Mouse (Mus musculus): ENCODE data around the gene Spsb4. TPM values are rescaled to one million over a fixed set of nuclear protein-coding genes. Genes with fewer than 3 reads are reported as not detected.

The Spsb4 gene
- total RNA-seq, 4 experiments from 2014 or later = 3.2 to 6.0 (median 4.1) TPM

DNA sequence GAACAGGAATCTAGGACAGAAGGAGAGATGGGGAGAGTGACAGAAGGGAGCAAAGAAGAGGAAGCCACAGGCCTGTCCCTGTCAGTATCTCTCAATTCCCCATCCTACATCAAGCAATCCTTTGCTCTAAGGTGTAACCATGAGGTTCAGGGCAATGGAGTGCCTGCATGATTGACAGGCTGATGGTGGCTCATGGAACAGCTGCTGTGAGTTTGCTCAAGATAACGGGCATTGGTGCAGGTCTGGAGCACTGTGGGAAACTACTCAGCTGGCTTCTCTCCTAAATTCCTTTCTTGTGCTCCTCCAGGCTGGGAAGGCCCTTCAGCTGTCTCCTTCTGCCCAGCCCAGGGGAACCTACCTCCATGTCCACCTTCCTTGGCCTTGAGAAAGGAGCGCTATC is 109.9 kb downstream of the Spsb4 start:
- DNase-seq (ENCODE audit: low spot score in 2 of 2) = no peak

DNA sequence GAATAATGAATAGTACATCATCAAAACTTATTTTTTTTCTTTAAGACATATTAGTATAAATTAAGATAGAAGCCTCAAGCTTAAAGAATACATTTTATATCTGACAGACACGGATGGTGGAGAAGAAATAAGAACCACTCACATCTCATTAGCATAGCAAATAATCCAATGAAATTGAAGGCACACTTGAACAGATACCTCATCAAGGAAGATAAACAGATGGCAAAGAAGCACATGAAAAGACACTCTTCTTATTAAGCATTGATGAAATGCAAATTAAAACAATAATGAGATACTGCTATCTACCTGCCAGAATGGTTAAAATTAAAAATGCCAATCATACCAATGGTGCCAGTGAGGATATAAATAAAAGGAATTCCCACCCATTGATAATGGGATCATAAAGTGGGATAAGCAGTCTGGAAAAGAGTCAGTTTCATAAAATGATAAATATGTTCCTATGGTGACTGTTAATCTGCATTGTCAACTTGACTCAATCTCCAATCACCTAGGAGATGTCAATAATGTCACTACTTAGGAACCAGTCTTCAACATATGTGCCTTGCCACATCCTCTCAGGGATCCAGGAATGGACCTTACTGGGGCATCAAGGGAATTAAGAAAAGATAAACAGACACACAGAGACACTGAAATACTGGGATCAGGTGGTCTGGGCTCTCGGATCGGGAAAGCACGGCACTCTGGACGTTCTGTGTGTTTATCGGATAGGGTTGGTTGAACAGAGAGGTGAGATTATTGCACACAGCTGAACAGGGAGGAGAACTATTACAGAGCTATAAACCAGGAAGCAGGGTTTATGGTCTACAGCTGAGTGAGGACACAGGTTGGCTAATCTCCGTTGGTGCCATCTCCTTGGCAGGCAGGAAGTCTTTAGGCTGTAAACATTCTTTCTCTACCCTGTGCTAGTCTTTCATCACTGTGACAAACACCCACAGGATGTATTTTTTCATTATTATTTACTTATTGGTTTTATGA is 114.0 kb downstream of the Spsb4 start:
- DNase-seq (ENCODE audit: low spot score in 2 of 2) = no peak

DNA sequence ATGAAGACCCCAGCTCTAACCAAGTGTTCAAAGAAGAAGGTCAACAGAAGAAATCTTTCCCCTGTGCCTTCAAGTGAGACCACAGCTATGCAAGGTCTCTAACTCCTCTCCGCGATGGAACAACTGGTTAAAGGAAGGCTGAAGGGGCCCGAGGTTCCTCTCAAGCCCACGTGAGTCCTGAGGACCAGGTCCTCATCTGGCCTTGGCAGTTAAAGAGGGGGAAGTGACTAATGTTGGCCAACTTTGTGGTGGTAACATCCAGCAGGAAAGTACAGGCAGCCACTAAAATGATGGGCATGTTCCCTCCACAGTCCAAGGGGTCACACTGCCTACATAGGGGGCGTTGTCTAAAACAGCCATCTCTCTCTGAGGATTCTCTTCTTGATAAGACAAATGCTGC is 118.9 kb downstream of the Spsb4 start:
- DNase-seq (ENCODE audit: low spot score in 2 of 2) = no peak

DNA sequence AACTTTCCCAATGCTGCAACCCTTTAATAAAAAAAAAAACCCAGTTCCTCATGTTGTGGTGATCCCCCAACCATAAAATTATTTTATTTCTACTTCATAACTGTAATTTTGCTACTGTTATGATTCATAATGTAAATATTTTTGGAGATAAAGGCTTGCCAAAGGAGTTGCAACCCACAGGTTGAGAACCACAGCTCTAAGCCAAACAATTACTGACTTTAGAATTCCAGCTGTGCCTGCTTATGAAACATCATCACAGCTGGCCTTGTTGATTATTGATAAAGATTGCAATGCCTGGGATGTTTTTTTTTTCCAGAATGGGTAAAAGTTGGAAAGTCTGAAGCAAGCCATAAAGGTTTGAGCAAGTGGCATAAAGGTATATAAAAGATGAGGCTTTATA is 119.6 kb downstream of the Spsb4 start:
- no peak for DNase-seq (ENCODE audit: low spot score in 2 of 2)

DNA sequence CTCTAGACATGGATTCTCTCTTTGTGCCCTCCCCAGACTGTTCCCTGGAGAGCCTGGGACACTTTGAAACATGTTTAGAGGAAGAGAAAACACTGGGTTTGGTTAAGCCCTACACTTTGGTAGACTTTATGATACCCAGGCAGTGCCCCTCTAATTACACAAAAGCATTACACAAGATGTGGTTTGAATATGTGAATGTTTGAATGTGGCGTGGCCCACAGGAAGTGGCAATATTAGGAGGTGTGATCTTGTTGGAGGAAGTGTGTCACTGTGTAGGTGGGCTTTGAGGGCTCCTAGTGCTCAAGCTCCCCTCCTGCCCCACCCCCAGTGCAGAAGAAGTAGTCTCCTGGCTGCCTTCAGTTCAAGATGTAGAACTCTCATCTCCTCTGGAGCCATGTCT is 122.0 kb downstream of the Spsb4 start:
- DNase-seq (ENCODE audit: low spot score in 2 of 2) = no peak

- no peak for DNase-seq (ENCODE audit: low spot score in 2 of 2)
These were observed 125.1 kb downstream of the Spsb4 start for GRCm38 (mm10) chr9:96893582-96893981.

Other genes starting within 250 kb of the Spsb4 start
- gene Pxylp1, start 126.2 kb downstream of the Spsb4 start, total RNA-seq (2022) = 10 to 100 TPM; 15.2 to 22.6 (median 20.5) TPM
- gene Slc25a36, start 92.3 kb upstream of the Spsb4 start, total RNA-seq (2022) = 10 to 100 TPM; 70.8 to 93.0 (median 81.4) TPM